Mouse (Mus musculus): ENCODE measurements around the gene Agpat1.

The Agpat1 gene

DNA sequence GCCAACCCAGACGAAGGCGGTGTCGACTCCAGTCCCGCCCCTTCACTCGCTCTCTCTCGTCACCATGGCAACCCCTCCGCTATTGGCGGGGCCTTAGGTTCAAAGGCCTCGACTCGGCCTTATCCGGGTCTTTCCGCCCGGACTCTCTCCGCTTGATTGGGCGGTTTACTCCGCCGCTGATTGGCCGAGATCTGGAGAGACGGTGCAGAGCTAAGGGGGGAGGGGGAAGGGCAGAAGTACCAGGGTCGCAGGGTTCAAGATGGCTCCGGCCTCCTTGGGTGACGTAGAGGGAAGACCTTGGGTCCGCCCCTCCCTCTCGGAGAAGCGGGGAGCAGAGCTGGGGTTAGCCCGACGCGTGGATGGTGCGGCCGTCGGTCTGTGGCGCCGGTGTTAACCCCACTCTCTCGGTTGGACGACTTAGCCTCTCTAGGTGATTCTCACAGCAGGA is at the start of gene Agpat1:
Gene Agpat1, plus strand, starts transcription at position 202 of the 448 bp plus-strand sequence.
- peak; percentile 100 for DNase-seq (ENCODE audit: low read depth)

- DNase-seq (ENCODE audit: low read depth), result peak; percentile 81
Measured at GRCm38 (mm10) chr17:34555483-34555882, 48.6 kb upstream of the Agpat1 start.

DNA sequence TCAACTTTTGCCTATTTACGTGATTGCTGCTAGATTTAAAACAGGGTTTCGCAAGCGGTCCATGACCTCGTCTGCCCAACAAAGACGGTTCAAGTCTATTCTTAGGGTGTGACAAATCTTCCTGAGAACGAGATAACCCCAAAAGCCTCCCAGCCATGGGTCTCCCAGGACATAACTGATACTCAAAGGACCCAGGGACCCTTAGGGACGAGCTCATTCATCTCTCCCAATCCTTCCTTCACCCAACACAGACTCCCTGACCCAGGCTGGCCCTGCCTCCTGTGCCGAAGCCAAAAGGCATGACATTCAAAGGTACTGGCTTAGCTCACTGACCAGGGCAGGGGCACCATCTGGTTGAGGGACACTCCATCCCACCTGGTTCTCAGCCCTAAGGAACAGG is 47.7 kb upstream of the Agpat1 start:
- DNase-seq (ENCODE audit: low read depth), result no peak

GRCm38 (mm10) chr17:34557411-34557810 is 46.7 kb upstream of the Agpat1 start:
- DNase-seq (ENCODE audit: low read depth), result no peak

- no peak for DNase-seq (ENCODE audit: low read depth)
Measured at GRCm38 (mm10) chr17:34559116-34559515, 44.9 kb upstream of the Agpat1 start.

- no peak for DNase-seq (ENCODE audit: low read depth)
Measured at GRCm38 (mm10) chr17:34559895-34560294, 44.2 kb upstream of the Agpat1 start.

GRCm38 (mm10) chr17:34560438-34560837 is 43.6 kb upstream of the Agpat1 start:
- no peak for DNase-seq (ENCODE audit: low read depth)

- no peak for DNase-seq (ENCODE audit: low read depth)
Measured at GRCm38 (mm10) chr17:34561200-34561599, 42.9 kb upstream of the Agpat1 start.

- DNase-seq (ENCODE audit: low read depth), result no peak
Measured at GRCm38 (mm10) chr17:34562595-34562994, 41.5 kb upstream of the Agpat1 start.

DNA sequence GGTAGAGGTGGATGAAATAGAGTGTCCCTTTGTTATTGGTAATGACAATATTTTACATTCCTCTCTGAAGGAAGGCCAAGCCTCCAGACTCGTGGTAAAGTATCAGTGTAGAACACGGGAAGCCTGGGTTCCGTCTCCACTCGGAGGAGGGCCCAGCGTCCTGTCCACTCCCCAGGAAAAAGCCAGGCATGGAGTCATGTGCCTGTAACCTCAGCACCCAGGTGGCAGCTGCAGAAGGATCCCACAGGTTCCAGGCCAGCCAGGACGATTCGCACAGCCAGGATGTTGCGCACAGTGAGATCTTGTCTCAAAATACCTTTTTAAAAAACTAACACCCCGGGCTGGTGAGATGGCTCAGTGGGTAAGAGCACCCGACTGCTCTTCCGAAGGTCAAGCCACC is 40.7 kb upstream of the Agpat1 start:
- DNase-seq (ENCODE audit: low read depth), result no peak

DNA sequence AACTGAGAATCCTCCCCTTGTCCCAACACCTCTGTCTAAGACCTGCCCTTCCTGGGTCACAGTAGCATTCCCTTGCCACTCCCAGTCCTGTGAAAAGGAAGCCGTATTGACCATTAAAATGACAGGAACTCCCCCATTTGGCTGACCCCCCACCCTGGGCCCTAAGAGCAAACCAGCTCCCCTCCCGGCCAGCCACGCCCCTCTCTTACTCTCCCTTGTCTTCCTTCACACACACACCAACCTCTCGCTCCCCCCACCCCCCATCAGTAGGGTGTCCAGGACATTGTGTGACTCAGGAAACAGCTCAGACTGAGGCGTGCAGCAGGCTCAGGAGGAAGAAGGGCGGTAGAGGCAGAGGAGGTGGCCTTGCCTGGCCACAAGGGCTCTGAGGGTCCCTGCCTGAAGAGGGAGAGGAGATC is 40.0 kb upstream of the Agpat1 start, which contains the start of gene Notch4:
Gene Notch4, plus strand, starts transcription at position 266 of the 419 bp plus-strand sequence.
- DNase-seq (ENCODE audit: low read depth), result no peak

- no peak for DNase-seq (ENCODE audit: low read depth)
Measured at GRCm38 (mm10) chr17:34564796-34565195, 39.3 kb upstream of the Agpat1 start.

DNA sequence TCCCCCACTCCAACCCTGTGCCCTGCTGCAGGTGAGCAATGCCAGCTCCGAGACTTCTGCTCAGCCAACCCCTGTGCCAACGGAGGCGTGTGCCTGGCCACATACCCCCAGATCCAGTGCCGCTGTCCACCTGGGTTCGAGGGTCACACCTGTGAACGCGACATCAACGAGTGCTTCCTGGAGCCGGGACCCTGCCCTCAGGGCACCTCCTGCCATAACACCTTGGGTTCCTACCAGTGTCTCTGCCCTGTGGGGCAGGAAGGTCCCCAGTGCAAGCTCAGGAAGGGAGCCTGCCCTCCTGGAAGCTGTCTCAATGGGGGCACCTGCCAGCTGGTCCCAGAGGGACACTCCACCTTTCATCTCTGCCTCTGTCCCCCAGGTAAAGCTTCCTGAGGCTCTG is 36.8 kb upstream of the Agpat1 start:
- DNase-seq (ENCODE audit: low read depth), result no peak

DNA sequence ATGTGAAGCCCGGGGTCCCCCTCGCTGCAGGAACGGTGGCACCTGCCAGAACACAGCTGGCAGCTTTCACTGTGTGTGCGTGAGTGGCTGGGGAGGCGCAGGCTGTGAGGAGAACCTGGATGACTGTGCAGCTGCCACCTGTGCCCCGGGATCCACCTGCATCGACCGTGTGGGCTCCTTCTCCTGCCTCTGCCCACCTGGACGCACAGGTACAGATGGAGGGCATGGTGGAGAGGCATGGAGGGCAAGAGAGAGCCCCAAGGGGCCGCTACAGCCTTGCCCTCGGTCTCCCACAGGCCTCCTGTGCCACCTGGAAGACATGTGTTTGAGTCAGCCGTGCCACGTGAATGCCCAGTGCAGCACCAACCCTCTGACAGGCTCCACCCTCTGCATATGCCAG is 35.6 kb upstream of the Agpat1 start:
- DNase-seq (ENCODE audit: low read depth), result no peak

DNA sequence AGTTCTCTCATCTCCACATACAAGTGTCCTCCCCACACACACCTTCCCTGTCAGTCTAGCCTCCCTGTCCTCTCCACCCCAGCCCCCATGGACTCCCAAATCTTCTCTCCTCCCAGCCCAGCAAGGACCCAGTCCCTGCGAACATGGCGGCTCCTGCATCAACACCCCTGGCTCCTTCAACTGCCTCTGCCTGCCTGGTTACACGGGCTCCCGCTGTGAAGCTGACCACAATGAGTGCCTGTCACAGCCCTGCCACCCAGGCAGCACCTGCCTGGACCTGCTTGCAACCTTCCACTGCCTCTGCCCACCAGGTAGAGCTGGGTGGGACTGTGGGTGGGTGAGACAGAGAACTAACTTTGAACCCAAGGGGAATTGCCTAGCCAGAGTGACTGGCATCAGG is 34.1 kb upstream of the Agpat1 start:
- no peak for DNase-seq (ENCODE audit: low read depth)

DNA sequence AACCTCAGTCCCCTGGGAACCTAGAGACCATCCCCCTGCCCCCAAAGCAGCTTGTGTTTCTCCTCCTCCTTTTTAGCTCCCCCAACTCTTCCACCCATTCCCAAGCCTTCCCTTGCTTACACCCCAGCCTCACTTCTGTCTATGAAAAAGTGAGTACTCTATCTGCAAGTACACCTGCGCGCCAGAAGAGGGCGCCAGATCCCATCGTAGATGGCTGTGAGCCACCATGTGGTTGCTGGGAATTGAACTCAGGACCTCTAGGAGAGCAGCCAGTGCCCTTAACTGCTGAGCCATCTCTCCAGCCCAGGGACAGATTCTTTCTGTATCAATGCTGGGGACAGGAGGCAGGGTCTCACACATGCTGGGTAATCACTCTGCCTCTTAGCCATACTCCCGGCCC is 32.2 kb upstream of the Agpat1 start:
- no peak for DNase-seq (ENCODE audit: low read depth)

- DNase-seq (ENCODE audit: low read depth), result no peak
Measured at GRCm38 (mm10) chr17:34572361-34572760, 31.7 kb upstream of the Agpat1 start.

GRCm38 (mm10) chr17:34576577-34576976 is 27.5 kb upstream of the Agpat1 start:
- no peak for DNase-seq (ENCODE audit: low read depth)

GRCm38 (mm10) chr17:34578070-34578469 is 26.0 kb upstream of the Agpat1 start:
- DNase-seq (ENCODE audit: low read depth), result no peak

DNA sequence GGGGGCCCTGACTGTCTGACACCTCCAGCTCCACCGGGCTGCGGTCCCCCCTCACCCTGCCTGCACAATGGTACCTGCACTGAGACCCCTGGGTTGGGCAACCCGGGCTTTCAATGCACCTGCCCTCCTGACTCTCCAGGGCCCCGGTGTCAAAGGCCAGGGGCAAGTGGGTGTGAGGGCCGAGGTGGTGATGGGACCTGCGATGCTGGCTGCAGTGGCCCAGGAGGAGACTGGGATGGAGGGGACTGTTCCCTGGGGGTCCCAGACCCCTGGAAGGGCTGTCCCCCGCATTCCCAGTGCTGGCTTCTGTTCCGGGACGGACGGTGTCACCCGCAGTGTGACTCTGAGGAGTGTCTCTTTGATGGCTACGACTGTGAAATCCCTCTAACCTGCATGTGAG is 21.5 kb upstream of the Agpat1 start:
- DNase-seq (ENCODE audit: low read depth), result no peak

DNA sequence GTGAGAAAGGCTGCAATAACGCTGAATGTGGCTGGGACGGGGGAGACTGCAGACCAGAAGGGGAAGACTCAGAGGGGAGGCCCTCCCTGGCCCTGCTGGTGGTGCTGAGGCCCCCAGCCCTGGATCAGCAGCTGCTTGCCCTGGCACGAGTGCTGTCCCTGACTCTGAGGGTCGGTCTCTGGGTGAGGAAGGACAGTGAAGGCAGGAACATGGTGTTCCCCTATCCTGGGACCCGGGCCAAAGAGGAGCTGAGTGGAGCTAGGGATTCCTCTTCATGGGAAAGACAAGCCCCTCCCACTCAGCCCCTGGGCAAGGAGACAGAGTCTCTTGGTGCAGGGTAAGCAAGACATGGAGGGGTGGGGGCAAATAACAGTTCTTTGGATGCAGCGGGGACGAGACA is 20.7 kb upstream of the Agpat1 start:
- no peak for DNase-seq (ENCODE audit: low read depth)

DNA sequence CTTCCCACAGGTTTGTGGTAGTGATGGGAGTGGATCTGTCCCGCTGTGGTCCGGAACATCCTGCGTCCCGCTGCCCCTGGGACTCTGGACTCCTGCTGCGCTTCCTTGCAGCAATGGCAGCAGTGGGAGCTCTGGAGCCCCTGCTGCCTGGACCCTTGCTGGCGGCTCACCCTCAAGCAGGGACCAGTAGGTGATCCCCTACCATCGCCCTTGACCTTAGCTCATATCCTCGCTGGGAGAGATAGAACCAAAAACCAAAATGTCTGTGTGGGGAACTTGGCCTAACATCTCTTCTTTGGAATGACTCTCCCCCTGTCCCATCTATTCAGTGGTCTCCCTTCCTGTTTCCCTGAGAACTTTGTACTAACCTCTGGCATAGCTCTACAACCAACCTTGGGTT is 20.2 kb upstream of the Agpat1 start:
- DNase-seq (ENCODE audit: low read depth), result no peak

GRCm38 (mm10) chr17:34585121-34585520 is 18.9 kb upstream of the Agpat1 start:
- DNase-seq (ENCODE audit: low read depth), result no peak

GRCm38 (mm10) chr17:34585877-34586771 is 17.9 kb upstream of the Agpat1 start:
- no peak for DNase-seq (ENCODE audit: low read depth)
